Mouse (Mus musculus): ENCODE measurements around the gene Gm10354.
"Not testable (repeated sequence)": the region's sequence is repeated elsewhere in the genome, so short reads cannot be mapped to it uniquely, and the experiment has no call there.

Gm10354 gene

DNA sequence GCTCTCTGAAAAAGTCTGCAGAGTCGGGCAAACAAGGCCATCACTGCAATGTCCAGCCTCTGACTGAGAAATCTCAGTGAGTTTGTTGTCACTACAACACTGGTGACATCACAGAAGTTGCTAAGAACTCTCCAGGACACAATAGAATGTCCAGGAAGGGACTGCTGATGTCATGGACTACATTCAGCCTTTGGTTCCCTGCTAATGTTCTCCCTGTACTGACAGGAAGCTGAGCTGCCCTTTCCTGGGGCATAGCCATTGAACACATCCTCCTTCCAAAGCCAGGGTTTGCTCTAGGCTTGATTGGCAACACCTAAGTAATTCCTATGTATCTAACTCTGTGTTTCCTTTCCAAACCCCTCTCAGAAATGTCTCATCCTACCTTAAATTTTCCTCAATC, at the start of gene Gm10354:
Gene Gm10354 (minus strand): TSS at position 101 of the 400 bp plus-strand sequence.
- DNase-seq (ENCODE audit: low spot score), result not testable (repeated sequence)

DNA sequence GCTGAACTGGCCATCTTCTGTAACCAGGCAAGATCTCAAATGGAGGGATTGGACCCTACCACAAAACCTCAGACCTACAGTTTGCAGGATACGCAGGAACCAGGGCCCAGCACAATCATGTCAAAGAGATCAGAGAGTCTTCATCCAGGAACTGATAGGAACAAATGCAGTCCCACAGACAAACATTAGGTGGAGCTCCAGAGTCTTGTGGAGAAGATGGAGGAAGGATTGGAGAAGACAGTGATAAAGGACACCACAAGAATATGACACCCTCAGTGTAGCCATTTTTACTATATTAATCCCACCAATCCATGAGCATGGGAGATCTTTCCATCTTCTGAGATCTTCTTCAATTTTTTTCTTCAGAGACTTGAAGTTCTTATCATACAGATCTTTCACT, 45.6 kb upstream of the Gm10354 start:
- not testable (repeated sequence) for DNase-seq (ENCODE audit: low spot score)

DNA sequence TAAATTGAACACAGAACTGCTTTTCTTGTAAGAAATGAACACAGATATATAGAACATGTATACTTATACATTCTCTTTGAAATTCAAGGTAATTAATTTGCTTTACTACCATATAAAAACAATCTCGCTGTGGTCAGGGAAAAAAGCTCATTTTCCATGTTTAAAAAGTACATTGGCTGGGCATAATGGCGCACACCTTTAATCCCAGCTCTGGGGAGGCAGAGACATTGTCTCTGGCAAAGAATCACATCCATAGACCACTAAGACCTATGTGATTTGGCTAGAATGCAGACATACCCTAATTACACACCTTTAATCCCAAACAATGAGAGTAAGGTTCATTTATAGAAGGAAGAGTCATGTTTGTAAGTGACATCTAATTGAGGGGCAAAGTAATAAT, 41.3 kb upstream of the Gm10354 start:
- not testable (repeated sequence) for DNase-seq (ENCODE audit: low spot score)

DNA sequence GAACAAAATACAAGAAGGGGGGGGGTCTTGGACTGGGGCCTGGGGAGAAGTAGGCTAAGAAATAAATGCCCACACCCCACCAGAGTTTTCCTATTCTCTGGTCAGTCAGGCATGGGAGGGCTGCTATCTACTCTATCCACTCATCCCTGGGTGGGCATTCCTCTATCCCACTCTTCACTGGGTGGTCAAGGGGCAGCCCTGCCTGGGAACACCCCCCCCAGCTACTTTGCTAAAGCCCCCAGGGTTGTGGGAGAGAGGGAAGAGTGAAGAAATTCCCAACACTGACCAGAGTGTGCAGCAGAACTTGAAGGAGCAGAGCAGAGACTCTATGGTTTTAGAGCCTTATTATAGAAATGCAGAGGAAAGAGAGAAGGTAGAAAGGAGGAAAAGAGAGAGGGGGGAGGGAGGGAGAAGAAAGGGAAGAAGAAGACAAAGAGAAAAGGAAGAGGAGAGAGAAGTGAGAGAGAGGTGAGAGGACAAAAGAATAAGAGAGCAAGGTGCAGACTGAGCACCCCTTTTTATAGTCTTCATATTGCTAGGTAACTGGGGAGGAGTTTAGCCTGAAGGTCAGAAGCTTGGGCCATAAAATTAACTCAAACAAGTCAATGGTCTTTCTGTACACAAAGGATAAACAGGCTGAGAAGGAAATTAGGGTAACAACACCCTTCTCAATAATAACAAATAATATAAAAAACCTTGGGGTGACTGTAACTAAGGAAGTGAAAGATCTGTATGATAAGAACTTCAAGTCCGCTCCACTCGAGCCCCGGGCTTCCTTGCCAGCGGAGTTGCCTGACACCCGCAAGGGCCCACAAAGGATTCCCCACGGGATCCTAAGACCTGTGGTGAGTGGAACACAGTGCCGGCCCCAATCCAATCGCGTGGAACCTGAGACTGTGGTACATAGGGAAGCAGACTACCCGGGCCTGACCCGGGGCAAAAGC, 32.2 kb upstream of the Gm10354 start:
- not testable (repeated sequence) for DNase-seq (ENCODE audit: low spot score)

DNA sequence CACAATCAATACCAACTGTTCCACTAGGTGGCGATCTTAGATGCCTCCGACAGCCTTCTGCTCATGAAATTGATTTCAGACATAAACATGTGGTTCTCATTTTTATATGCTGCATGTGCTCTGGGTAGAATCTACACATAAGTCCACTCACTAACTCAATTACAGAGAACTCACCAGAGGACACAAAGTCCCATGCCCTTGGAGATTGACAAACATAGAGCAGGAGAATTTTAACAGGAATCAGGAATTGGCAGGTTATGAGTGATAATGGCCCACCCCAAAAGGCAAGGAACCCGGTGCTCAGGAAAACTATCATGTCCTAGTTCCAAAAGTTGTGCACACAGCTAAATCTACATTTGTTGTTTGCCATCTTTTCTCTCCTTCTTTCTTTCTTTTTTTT, 28.2 kb upstream of the Gm10354 start:
- DNase-seq (ENCODE audit: low spot score), result not testable (repeated sequence)

DNA sequence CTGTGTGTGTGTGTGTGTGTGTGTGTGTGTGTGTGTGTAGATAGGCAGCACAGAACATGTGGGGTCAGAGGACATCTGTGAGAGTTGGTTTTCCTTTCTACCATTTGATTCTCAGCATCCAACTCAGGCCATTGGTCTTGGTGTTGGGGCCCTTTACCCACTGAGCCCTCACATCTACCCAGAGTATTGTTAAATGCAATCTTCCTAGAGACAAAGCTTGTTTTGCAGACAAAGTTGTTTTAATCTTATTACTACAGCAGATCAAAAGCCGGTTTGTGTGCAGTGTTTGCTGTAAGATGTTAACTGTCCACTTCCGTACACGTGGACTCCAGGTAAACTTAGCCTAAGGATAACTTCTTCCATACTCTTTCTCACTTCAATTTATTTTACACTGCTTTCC, 27.6 kb upstream of the Gm10354 start:
- not testable (repeated sequence) for DNase-seq (ENCODE audit: low spot score)

DNA sequence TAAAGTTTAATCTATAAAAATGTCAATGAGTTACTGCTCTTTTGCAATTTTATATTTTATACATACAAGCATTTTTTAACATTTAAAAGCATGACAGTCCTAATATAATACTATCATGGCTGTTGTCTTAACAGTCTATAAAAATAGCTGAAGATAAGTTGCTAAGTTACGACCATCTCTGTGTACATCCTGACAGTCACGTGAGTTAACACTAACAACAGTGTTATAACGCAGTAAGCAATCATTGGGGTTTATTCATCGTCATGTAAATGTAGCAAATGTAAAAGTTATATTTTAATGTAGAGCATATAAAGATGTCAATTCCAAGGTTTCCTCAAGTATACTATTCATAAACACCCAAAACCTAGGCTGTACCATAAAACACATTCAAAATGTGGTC, 26.8 kb upstream of the Gm10354 start:
- not testable (repeated sequence) for DNase-seq (ENCODE audit: low spot score)

DNA sequence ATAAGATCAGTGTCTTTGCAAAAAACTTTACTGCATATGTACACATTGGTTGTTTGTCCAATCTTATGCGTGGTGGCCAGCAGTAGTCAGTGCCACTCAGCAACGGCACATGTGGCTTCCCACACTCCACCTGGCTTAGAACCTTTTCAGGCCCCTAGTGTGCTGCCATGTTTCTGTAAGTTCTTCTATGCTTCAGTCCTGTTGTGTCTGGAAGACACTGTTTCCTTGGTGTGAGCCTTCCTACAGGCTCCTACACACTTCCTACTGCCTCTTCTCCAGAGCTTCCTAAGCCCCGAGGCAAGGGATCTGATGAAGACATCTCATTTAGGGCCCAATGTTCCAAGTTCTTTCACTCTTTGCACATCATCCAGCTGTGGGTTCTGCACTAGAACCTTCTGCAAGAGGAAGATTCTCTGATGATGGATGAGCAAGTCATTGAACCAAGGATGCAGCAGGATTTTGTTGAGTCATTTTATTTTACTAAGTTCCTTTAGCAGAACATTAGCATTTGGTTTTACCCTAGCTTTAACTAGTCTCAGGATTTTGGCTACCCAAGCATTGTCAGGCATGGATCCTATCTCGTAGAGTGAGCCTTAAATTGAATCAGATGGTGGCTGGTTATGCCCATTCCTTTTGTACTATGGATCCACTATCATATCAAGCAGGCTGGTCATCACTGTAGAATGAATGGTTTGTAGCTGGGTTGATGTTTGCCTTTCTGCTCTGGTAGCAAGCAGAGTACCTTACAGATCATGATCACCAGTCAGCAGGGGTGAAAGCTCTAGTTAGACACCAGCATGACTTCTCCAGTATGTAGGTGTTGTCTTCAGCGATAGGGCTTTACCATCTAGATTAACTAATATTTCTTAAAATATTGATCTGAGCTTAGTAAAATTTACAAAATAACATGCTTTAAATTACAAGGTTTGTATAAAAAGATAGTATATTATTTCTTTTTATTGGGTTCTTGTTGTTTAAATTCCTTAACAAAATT, 26.1 kb upstream of the Gm10354 start:
- not testable (repeated sequence) for DNase-seq (ENCODE audit: low spot score)

DNA sequence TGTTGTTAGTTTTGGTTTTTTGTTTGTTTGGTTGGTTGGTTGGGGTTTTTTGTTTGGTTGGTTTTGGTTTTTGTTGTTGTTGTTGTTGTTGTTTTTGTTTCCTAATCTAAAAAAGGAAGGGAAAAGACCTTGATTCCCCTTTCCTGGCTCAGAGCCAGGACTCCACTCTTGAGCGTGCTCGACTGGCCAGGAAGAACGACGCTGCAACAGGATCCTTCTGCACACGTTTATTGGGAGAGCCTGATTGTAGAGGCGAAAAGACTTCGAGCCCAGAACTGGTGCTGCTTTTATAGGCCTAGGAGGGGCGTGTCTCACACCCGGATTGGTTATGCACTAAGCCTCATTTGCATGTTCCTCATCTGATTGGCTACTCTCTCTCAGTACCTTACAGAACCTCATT, 19.3 kb upstream of the Gm10354 start:
- DNase-seq (ENCODE audit: low spot score), result not testable (repeated sequence)

DNA sequence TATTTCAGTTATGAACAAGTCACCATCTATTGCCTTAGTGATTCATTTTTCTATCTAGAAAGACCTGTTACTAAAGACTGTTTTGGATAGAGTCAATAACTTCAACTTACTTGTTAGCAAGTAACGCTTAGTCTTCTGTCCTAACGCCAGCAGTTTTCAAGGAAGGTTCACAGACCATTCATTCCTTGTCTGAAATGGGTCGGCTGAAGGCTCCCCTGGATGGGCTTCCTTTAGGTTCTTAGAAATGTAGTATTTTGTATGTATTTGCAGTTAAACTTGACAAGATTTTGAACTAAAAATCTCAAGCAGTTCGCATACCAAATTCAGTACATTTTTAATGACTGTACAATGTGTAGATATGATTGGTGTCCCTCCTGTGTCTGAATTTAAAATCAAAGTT, 18.8 kb upstream of the Gm10354 start:
- DNase-seq (ENCODE audit: low spot score), result not testable (repeated sequence)

DNA sequence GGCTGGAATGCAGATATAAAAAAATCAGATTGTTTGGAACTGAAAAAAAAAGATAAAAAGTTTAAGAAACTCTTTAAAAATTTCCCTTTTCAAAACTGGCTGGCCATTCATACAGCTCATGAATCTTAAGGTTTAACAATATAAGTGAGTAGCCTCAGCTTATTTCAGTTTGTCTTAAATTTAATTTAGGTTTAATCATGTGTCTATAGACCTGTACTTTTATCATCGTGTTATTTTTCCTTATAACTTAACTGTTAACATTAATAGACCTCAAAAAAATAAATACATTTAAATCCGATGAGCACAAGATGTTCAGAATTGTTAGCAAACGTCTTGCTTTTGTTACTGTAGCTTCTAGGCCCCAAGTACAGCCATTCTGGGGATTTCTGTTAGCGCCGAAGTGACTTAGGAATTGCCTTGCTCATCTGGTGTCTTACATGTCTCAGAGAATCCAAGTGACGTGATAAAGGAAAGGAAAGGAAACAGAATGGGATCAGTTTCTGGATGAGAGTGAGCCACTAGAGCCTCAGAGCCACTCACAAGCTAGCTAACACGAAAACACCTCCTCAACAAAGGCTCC, 18.0 kb upstream of the Gm10354 start:
- DNase-seq (ENCODE audit: low spot score), result not testable (repeated sequence)

DNA sequence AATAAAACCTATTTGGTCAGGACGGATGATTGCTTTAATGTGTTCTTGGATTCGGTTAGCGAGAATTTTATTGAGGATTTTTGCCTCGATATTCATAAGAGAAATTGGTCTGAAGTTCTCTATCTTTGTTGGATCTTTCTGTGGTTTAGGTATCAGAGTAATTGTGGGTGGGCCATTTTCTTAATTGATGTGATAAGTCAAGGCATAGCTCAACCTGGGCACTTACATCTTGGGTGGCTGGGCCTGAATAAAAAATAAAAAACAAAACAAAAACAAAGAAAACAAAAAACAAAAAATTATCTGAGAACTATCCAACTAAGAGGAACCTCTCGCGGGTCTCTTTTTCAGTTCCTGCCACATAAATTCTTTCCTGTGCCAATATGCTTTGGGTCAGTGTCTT, 15.4 kb upstream of the Gm10354 start:
- DNase-seq (ENCODE audit: low spot score), result not testable (repeated sequence)

DNA sequence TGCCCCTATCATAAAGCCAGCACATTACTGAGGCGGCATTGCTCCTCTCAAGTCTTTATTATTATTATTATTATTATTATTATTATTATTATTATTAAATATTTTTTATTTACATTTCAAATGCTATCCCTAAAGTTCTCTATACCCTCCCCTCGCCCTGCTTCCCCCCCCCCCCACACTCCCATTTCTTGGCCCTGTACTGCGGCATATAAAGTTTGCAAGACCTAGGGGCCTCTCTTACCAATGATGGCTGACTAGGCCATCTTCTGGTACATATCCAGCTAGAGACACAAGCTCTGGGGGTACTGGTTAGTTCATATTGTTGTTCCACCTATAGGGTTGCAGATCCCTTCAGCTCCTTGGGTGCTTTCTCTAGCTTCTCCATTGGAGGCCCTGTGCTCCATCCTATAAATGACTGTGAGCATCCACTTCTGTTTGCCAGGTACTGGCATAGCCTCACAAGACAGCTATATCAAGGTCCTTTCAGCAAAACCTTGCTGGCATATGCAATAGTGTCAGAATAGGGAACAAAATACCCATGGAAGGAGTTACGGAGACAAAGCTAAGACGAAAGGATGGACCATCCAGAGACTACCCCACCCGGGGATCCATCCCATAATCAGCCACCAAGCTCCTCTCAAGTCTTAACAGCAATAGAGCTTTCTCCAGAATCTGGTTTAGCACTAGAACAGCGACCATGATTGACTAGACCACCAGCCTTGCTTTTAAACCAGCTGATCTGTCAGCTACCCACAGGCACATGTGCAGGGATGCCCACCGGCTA, 11.8 kb upstream of the Gm10354 start:
- DNase-seq (ENCODE audit: low spot score), result not testable (repeated sequence)

DNA sequence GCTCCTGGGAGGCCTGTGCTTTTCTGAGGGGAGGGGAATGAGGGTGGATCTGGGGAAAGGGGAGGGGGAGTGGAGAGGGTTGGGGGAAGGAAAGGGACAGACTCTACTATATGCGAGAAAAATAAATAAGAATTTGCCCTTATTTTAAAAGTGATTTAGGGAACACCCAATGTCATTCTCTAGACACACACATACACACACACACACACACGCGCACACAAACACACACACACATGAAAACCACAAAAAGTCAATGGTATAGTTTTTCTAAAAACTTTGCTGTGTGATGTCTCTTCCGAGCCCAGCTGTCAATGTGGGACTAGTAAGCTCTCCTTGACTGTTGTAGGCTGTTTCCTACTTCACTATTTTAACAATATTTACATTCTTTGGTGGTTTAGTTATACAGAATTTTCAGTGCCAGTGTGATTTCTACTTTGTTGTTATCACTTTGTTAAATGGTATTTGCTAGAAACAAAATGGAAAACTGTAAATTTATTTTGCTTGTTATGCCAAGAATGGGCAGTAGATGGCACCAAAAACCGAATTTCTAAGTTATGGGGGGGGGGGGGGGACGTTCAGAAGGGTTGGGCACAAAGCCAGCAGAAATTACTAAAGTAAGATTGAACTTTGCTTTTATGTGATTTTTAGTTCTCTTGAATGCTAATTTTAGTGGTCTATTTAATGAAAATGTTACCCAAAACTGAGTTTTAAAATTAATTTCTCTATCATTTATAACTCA, 8.1 kb upstream of the Gm10354 start:
- DNase-seq (ENCODE audit: low spot score), result not testable (repeated sequence)

DNA sequence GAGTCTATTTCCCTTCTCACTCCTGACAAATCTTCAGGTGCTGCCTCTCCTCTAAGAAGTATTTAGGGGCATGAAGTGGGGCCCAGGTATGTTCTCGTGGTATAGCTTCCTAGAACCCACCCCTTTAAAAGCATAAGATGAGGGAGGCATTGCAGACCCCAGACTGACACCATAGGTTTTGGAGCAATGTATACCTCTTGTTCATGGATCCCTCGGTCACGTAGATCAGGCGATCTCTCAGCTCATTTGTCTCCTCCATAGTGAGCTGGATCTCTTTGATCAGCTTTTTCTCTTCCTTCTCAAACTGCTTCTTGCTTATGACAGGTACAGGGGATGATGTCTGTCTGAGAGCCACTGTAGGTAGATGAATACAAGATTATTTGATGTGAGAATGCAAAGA, 1.4 kb downstream of the Gm10354 start:
- DNase-seq (ENCODE audit: low spot score), result not testable (repeated sequence)

DNA sequence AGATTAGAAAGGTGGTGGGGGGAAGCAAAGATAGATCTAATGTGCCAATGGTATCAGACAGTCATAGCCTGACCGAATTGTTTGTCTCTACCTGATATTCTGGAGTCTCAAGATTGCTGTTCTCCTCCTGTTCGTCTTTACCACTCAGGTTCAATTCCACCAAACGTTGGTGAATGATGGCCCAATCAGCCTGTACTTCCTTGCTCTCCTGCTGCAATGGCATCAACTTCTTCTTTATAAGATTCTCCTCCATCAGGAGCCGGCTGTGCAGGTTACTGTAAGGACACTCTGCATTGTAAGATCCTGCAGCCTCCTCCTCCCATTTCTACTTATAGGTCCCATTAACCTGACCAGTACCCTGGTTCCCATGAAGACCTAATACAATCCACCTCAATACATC, 3.4 kb downstream of the Gm10354 start:
- DNase-seq (ENCODE audit: low spot score), result not testable (repeated sequence)

DNA sequence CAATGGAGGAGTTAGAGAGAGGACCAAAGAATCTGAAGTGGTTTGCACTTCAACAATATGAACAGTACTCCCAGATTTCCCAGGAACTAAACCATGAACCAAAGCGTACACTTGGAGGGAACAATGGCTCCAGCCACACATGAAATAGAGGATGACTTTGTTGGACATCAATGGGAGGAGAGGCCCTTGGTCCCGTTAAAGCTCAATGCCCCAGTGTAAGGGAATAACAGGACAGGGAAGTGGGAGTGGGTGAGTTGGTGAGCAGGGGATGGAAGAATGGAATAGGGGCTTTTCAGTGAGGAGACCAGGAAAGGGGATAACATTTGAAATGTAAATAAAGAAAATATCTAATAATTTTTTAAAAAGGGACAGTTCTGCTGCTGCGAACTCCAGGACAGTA, 5.9 kb downstream of the Gm10354 start:
- DNase-seq (ENCODE audit: low spot score), result not testable (repeated sequence)

DNA sequence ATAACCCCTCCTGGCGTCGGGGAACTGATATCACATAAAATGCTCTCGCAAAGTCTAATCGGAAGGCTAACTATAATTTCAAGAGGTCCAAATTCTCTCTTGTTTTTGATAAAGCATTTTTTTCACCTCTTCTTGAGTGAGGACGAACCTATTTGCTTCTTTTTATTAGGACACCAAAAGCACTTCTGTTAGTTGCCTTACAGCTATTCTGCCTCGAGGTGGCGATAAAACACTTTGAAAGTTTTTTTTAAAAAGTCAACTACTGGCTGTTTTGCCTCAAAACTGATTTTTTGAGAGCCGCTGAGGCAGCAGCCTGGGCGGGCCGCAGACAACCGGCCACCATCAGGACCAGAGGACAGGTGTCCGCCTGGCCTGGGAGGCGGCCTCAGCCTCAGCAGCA, 14.9 kb downstream of the Gm10354 start:
- not testable (repeated sequence) for DNase-seq (ENCODE audit: low spot score)

DNA sequence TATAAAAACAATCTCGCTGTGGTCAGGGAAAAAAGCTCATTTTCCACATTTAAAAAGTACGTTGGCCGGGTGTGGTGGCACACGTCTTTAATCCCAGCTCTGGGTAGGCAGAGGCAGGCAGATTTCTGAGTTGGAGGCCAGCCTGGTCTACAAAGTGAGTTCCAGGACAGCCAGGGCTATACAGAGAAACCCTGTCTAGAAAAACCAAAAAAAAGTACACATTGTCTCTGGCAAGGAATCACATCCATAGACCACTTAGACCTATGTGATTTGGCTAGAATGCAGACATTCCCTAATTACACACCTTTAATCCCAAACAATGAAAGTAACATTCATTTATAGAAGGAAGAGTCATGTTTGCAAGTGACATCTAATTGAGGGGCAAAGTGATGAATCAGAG, 17.2 kb downstream of the Gm10354 start:
- not testable (repeated sequence) for DNase-seq (ENCODE audit: low spot score)

DNA sequence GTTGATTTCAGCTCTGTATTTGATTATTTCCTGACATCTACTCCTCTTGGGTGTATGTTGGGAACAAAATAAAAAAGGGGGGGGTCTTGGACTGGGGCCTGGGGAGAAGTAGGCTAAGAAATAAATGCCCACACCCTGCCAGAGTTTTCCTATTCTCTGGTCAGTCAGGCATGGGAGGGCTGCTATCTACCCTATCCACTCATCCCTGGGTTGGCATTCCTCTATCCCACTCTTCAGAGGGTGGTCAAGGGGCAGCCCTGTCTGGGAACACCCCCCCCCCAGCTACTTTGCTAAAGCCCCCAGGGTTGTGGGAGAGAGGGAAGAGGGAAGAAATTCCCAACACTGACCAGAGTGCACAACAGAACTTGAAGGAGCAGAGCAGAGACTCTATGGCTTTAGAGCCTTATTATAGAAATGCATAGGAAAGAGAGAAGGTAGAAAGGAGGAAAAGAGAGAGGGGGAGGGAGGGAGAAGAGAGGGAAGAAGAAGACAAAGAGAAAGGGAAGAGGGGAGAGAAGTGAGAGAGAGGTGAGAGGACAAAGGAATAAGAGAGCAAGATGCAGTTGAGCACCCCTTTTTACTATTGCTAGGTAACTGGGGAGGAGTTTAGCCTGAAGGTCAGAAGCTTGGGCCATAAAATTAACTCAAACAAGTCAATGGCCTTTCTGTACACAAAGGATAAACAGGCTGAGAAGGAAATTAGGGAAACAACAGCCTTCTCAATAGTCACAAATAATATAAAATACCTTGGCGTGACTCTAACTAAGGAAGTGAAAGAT, 22.6 kb downstream of the Gm10354 start:
- not testable (repeated sequence) for DNase-seq (ENCODE audit: low spot score)

All from layer of hippocampus, adult 9-10 months (tissue).